Mouse (Mus musculus): ENCODE results near the gene Fmnl3. TPM values are rescaled to one million over a fixed set of nuclear protein-coding genes. Genes with fewer than 3 reads are reported as not detected.

The Fmnl3 gene
- polyA plus RNA-seq, 1 experiment from 2014 or later: 14.3 TPM

DNA sequence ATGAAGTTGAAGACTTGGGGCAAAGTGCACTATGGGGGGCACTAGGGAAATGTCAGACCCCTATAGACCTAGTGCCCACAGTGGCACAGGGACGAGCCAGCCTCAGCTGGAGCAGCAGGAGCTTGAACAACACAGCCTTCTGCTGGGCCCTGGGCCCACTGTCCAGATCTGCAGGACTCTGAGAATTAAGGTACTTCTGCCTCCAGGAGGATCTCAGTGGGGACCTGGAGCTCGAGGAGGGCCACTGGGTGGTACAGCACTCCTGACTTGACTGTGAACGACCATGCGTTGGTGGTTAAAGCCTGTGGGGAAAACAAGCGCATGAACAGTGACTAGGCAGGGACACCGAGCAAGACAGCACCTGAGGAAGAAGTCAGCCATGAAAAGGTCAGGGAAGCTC, 52.2 kb downstream of the Fmnl3 start:
- Histone ChIP-seq H3K9me3 (no peaks in the 10 kb centered on the region), H3K27me3 (ENCODE audit: poor library complexity, severe bottlenecking) (no peaks in the 10 kb centered on the region), H3K4me1 (0 out of 2 replicates have a peak, but pooled peaks cover 4% of the 10 kb centered on the region), H3K4me3 (no peak overlapping the region), H3K36me3 (replicated peaks) (peaks cover 100% of the 10 kb centered on the region), H3K27ac (no peak overlapping the region)
- no peak for DNase-seq (ENCODE audit: extremely low spot score, low spot score)
- WGBS: 91% methylated on average over 6 of the region's 6 CpGs

DNA sequence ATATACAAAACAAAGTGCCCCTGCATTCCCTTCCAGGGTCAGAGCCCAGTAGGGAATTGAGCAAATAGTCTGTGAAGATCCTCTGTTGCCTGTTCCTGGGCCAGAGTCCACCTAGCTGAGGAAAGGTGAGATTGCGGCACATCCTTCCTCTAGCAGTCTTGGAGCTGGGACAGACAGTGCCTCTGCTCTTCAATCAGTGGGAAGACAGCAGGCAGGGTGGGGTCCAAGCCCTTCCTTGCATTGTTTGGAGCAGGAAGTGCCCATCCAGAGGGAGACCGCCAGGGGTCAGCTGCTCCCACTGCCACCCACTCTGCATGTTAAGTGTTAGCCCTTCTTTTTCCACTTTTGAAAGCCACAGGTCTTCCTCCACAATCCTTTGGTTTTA, 53.0 kb downstream of the Fmnl3 start:
- no peak overlapping the region for H3K27ac ChIP-seq
- WGBS: 87% methylated on average over 2 of the region's 2 CpGs
- no peak overlapping the region for H3K4me3 ChIP-seq
- no peak for DNase-seq (ENCODE audit: extremely low spot score, low spot score)
- H3K9me3 ChIP-seq: no peaks in the 10 kb centered on the region
- 0 out of 2 replicates have a peak, but pooled peaks cover 4% of the 10 kb centered on the region for H3K4me1 ChIP-seq
- H3K27me3 ChIP-seq (ENCODE audit: poor library complexity, severe bottlenecking): no peaks in the 10 kb centered on the region
- peaks cover 100% of the 10 kb centered on the region for H3K36me3 ChIP-seq (replicated peaks)

DNA sequence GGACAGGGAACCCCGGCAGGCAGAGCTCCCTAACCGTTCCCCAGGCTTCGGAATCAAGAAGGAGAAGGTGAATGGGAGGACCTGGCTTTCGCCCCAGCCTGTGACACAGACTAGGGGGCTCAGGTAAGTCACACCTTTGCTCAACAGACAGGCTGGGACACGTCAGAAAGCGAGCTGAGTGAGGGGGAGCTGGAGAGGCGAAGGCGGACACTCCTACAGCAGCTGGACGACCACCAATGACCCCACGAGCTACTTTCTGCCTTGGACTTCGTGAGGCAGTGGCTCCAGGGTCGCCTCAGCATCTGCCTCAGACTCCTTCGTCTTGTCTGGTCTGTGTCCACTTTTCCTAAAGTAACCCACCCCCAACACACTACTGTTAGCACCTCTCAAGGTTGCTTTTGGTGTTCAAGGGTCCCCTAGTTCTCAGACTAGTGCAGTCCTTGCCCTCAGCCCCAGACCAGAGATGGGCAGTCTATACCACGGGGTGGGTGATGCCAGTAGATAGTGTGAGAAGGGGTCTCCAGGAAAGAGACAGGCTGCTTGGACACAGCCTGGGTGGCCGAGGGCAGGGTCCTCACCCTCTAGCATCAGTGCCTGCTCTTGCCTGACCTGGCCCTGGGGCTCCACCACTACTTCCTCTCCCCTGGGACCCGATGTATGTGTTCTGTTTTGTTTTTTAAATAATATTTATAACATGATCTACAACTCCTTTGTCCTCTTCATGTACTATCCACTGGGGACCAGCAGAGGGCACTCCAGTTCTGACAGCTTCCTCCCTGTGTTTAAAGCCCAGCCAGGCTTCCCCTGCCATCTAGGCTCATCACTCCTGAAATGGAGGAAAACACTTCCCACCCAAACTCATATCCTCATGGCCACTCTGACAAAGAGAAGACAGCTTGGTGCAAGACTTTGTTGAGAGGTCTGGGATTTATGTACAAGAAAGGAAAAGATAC, 53.7 kb downstream of the Fmnl3 start:
- 88% methylated on average over 16 of the region's 16 CpGs for WGBS
- Histone ChIP-seq H3K4me3 (no peak overlapping the region), H3K9me3 (no peaks in the 10 kb centered on the region), H3K4me1 (0 out of 2 replicates have a peak, but pooled peaks cover 4% of the 10 kb centered on the region), H3K27ac (peak overlapping the region; percentile 82), H3K36me3 (replicated peaks) (peaks cover 100% of the 10 kb centered on the region), H3K27me3 (ENCODE audit: poor library complexity, severe bottlenecking) (no peaks in the 10 kb centered on the region)
- DNase-seq (ENCODE audit: extremely low spot score, low spot score): peak; percentile 60

DNA sequence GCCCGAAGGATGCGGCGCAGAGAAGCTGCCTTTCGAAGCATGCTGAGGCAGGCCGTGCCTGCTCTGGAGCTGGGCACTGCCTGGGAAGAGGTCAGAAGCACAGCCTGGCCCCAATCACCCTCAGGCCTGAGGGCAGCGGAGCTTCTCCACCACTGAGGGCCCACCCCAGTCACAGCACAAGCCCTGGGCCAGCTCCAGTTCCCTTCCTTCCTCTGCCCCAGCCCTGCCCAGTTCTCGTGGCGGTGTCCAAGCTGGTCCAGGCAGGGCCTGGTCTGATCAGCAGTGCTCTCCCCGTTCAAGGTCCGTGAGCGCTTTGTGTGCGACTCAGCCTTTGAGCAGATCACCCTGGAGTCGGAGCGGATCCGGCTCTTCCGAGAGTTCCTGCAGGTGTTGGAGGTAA, 55.4 kb downstream of the Fmnl3 start:
- WGBS: 94% methylated on average over 16 of the region's 16 CpGs
- Histone ChIP-seq H3K36me3 (replicated peaks) (peaks cover 100% of the 10 kb centered on the region), H3K9me3 (no peaks in the 10 kb centered on the region), H3K4me3 (no peak overlapping the region), H3K27me3 (ENCODE audit: poor library complexity, severe bottlenecking) (no peaks in the 10 kb centered on the region), H3K4me1 (0 out of 2 replicates have a peak, but pooled peaks cover under 1% of the 10 kb centered on the region), H3K27ac (peak overlapping the region; percentile 44; the same call in 1 of the 2 replicates)
- no peak for DNase-seq (ENCODE audit: extremely low spot score, low spot score)

DNA sequence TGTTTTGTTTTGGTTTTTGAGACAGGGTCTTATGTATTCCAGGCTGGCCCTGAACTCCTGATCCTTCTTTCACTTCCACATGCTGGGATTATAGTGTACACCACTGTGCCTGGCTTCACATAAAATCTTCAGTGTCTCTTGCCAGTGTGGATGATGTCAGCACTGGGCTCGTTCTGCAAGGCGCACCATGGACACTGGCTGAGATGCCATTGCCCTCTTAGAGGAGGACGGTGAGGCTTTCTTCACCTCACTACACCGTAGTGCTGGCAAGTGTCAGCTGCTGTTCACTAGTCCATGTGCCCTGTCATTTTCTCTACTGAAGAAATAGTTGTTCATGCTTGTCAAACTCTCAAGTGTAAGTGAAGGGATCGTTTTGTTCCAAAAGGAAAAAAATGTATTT, 59.7 kb downstream of the Fmnl3 start:
- no peaks in the 10 kb centered on the region for H3K4me1 ChIP-seq
- H3K4me3 ChIP-seq: no peak overlapping the region
- H3K9me3 ChIP-seq: no peaks in the 10 kb centered on the region
- H3K27me3 ChIP-seq (ENCODE audit: poor library complexity, severe bottlenecking): no peaks in the 10 kb centered on the region
- no peak for DNase-seq (ENCODE audit: extremely low spot score, low spot score)
- H3K27ac ChIP-seq: no peak overlapping the region
- H3K36me3 ChIP-seq (replicated peaks): peaks cover 100% of the 10 kb centered on the region
- WGBS: 96% methylated on average over 5 of the region's 5 CpGs

DNA sequence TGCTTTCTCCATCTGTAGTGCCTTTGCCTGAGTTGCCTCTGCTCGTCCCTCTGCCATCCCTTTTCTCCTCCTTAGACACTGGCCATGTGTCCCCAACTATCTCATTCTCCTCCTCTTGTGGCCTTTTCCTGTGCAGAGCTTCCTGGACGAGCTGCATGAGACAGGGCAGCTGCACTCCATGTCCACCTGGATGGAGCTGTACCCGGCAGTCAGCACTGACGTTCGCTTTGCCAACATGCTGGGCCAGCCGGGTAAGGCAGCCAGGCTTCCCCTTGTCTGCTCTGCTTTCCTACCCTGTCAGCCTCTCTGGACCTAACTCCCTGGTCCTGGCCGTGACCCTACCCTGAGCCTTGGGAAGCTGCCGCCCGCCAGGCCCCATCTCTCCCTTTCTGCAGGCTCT, 60.7 kb downstream of the Fmnl3 start:
- no peak overlapping the region for H3K27ac ChIP-seq
- WGBS: 92% methylated on average over 9 of the region's 9 CpGs
- H3K4me1 ChIP-seq: no peaks in the 10 kb centered on the region
- no peaks in the 10 kb centered on the region for H3K27me3 ChIP-seq (ENCODE audit: poor library complexity, severe bottlenecking)
- H3K4me3 ChIP-seq: no peak overlapping the region
- H3K36me3 ChIP-seq (replicated peaks): peaks cover 100% of the 10 kb centered on the region
- DNase-seq (ENCODE audit: extremely low spot score, low spot score): no peak
- no peaks in the 10 kb centered on the region for H3K9me3 ChIP-seq

DNA sequence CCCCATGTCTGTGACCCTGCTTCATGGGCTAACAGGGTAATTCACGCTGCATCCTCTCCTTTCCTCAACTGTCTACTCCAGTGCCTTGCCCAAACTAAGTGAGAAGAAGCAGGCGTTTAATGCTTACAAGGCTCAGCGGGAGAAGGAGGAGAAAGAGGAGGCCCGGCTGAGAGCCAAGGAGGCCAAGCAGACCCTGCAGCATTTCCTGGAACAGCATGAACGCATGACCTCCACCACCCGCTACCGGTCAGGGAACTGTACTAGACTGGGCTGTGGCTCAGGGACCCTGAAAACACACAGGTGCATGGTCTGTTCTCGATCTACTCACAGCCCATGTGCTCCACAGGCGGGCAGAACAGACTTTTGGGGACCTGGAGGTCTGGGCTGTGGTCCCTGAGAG, 62.8 kb downstream of the Fmnl3 start:
- Histone ChIP-seq H3K4me3 (no peak overlapping the region), H3K9me3 (no peaks in the 10 kb centered on the region), H3K27me3 (ENCODE audit: poor library complexity, severe bottlenecking) (no peaks in the 10 kb centered on the region), H3K4me1 (no peaks in the 10 kb centered on the region), H3K27ac (no peak overlapping the region), H3K36me3 (replicated peaks) (peaks cover 94% of the 10 kb centered on the region)
- DNase-seq (ENCODE audit: extremely low spot score, low spot score): no peak
- WGBS: 92% methylated on average over 9 of the region's 9 CpGs

DNA sequence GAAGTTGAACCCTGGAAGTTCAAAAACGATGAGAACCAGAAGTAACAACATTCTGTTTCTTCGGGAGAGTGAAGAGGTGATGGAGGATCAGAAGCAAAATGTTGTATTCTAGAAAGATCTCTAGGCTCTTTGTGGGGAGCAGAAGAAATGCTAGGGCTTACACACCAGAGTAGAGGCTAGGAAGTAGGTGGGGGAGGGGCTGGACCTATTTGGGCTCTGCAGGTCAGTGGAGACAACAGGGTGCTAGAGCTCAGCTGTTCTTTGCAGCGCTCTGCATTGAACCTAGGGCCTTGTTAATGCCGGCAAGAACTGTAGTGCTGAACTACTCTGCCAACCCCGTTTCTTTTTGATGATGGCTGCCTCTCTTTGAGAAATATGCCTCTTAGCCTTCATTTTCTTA, 74.1 kb downstream of the Fmnl3 start:
- peaks cover 10% of the 10 kb centered on the region for H3K36me3 ChIP-seq (replicated peaks)
- peaks cover 27% of the 10 kb centered on the region for H3K4me1 ChIP-seq
- no peaks in the 10 kb centered on the region for H3K9me3 ChIP-seq
- no peak overlapping the region; the same call in 1 of the 2 replicates for H3K27ac ChIP-seq
- WGBS: 48% methylated on average over 5 of the region's 5 CpGs
- no peaks in the 10 kb centered on the region for H3K27me3 ChIP-seq (ENCODE audit: poor library complexity, severe bottlenecking)
- DNase-seq (ENCODE audit: extremely low spot score, low spot score): no peak
- peak overlapping the region; percentile 71 for H3K4me3 ChIP-seq

DNA sequence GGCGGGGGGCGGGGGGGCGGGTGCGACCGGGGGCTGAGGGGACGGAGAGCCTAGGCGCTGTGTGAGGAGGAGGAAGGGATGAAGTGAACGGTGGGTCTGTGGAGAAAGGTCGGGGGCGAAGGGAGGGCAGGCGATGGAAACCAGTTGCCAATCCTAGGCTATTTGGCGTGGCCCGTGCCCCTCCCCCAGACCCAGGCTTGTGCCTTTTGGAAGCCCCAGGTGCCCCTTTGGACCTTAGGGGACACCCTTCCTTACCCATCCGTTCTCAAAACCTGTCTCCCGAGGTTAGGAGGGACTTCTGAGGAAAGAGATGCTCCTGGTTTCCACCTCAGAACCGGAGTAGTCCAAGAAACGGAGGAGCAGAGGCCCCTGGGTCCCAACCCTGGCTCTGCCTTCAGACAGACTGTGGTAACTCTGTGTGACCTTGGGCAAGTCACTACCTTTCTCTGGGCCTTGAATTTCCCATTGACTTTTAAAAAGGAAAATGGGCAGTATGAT, 74.7 kb downstream of the Fmnl3 start, which contains the start of gene Fam186b:
TSS of gene Fam186b (minus strand) at position 405 of the 498 bp plus-strand sequence.
- 1% methylated on average over 15 of the region's 17 CpGs for WGBS
- peak; percentile 52 for DNase-seq (ENCODE audit: extremely low spot score, low spot score)
- no peaks in the 10 kb centered on the region for H3K27me3 ChIP-seq (ENCODE audit: poor library complexity, severe bottlenecking)
- peak within 1 kb of the TSS; percentile 71 for H3K4me3 ChIP-seq
- peaks cover 27% of the 10 kb centered on the region for H3K4me1 ChIP-seq
- H3K27ac ChIP-seq: peak within 1 kb of the TSS; percentile 93
- H3K9me3 ChIP-seq: no peaks in the 10 kb centered on the region
- H3K36me3 ChIP-seq (replicated peaks): peaks cover 10% of the 10 kb centered on the region

DNA sequence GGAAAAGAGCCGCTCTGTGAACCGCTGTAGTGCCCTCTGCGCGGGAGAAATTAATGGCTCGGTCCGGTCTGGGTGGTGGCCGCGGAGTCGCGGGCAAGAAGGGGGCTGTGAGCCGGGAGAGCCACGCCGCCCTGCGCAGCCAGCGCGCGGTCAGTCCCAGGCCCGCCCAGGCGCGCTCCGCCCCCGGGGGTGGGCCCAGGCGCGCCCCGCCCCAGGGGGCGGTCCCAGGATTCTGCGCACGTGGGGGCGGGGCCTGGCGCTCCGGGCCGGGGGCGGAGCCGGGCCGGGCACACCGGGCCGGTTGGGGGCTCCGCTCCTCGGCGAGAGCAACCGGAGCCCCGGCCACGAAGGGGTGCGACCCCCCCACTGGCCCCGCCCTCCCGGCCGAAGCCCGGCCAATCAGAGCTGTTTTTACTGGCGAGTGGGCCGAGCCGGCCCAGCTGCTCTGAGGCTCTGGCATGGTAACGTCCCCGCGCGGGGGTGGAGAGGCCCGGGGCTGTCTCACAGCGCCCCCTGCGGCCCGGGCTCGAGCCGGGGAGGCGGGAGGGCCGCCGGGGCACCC, 75.4 kb downstream of the Fmnl3 start, which contains the start of gene Prpf40b:
TSS of gene Prpf40b (plus strand) at position 275 of the 562 bp plus-strand sequence.
- WGBS: under 1% methylated on average over 63 of the region's 64 CpGs
- DNase-seq (ENCODE audit: extremely low spot score, low spot score): peak; percentile 90
- Histone ChIP-seq H3K9me3 (no peaks in the 10 kb centered on the region), H3K27ac (peak within 1 kb of the TSS; percentile 93), H3K4me3 (peak within 1 kb of the TSS; percentile 71), H3K27me3 (ENCODE audit: poor library complexity, severe bottlenecking) (no peaks in the 10 kb centered on the region), H3K4me1 (peaks cover 27% of the 10 kb centered on the region), H3K36me3 (replicated peaks) (peaks cover 3% of the 10 kb centered on the region)

DNA sequence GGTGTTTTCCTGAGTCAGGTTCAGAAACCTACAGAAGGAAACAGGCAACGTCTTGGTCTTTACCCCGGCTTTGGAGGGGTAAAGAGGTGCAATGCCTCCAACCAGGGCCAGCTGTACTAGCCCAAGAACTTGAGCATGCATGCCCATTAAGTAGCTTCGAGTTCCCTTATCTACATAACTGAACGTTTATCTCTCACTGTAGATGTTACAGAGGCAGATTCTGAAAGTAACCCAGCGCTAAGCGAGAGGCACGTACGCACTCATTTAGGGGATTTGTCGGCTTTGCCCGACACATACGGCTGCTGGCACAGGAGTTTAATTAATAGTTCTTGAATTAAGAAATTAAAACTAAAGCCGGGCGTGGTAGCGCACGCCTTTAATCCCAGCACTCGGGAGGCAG, 76.0 kb downstream of the Fmnl3 start:
- H3K4me1 ChIP-seq: peaks cover 27% of the 10 kb centered on the region
- 46% methylated on average over 16 of the region's 16 CpGs for WGBS
- H3K36me3 ChIP-seq (replicated peaks): 0 out of 2 replicates have a peak, but pooled peaks cover 3% of the 10 kb centered on the region
- H3K27me3 ChIP-seq (ENCODE audit: poor library complexity, severe bottlenecking): no peaks in the 10 kb centered on the region
- peak overlapping the region; percentile 93 for H3K27ac ChIP-seq
- H3K9me3 ChIP-seq: no peaks in the 10 kb centered on the region
- DNase-seq (ENCODE audit: extremely low spot score, low spot score): no peak
- peak overlapping the region; percentile 71 for H3K4me3 ChIP-seq

DNA sequence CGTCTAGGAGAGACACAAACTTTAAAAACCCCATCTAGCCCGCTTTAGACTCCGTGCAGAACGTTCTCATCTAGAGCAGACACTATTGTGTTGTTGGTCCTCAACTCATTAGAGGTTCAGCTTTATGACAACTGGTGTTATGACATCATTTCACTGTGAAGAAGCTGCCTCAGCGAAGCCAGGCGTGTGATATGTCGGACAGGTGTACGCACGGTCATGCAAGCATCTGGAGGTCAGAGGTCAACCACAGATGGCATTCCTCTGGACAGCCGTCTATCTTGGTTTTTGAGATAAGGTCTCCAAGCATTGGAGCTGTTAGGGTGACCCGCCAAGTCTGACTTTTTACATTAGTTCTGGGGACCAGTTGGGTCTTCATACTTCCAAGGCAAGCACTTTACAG, 79.7 kb downstream of the Fmnl3 start:
- Histone ChIP-seq H3K4me3 (no peak overlapping the region), H3K4me1 (peaks cover 13% of the 10 kb centered on the region), H3K36me3 (replicated peaks) (no peaks in the 10 kb centered on the region), H3K27me3 (ENCODE audit: poor library complexity, severe bottlenecking) (no peaks in the 10 kb centered on the region), H3K27ac (no peak overlapping the region), H3K9me3 (no peaks in the 10 kb centered on the region)
- 94% methylated on average over 11 of the region's 11 CpGs for WGBS
- no peak for DNase-seq (ENCODE audit: extremely low spot score, low spot score)

DNA sequence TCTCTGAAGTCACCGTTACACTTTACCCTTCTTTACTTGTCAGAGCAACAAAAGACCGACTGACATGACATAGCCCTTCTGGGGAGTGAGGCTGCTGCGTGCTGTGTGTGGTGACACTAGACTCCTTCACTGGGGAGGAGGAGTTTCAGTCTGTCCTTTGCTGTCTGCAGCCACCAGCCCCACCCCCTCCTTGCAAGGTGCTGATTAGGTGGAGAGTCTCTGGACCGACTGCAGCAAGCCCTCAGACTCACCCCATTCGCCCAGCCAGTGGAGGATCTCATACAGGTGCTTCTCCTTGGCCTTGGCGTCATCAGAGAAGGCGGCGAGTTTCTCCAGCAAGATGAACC, 85.1 kb downstream of the Fmnl3 start:
- Histone ChIP-seq H3K36me3 (replicated peaks) (no peaks in the 10 kb centered on the region), H3K9me3 (no peaks in the 10 kb centered on the region), H3K27me3 (ENCODE audit: poor library complexity, severe bottlenecking) (no peaks in the 10 kb centered on the region; the same call in 1 of the 2 replicates), H3K4me1 (peaks cover 11% of the 10 kb centered on the region), H3K27ac (no peak overlapping the region), H3K4me3 (no peak overlapping the region)
- no peak for DNase-seq (ENCODE audit: extremely low spot score, low spot score)
- WGBS: 58% methylated on average over 8 of the region's 8 CpGs

Data from forebrain, embryonic 10.5 days (tissue).